Mouse (Mus musculus): ENCODE data around the gene Ttc6.

Gene Ttc6

GRCm38 (mm10) chr12:57545371-57546241, 18.3 kb upstream of the Ttc6 start:
- DNase-seq (ENCODE audit: low spot score), result no peak

DNA sequence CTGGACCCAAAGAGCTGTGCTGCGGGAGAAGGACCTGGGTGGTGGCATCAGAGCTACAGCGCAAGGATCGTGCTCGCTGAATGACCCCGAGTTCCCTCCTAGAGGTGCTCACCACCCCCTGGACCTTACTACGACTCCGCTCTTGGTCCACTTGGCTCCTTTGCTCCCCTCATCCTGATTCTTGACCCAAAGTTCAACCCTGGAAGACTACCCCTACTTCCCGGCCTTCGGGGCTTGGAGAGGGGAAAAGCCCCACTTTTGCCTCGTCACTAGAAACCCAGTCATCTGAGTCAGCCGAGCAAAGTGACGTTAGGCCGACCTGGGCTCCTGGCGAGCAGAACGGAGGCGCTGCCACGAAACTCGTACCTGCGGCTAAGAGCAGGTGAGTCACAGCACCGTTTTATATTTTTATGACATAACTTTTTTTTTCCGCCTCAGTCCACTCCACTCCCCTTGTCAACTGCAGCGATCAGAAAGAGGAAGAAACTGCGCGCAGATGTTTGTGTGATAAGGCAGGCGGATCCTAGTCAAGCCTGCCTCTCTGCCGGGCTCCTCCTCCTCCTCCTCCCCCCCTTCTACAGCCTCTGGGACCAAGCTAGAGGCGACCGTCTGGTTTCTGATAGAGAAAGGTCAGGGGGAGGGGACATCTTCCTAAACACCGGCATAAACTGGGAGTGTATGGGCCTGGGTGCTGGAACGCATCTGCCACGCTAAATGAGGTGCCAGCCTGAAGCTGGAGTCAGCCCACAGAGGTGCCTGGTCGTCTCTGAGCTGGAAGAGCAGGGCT, 17.3 kb upstream of the Ttc6 start, which contains the start of gene Foxa1:
Foxa1 (minus strand) TSS at position 502 of the 787 bp plus-strand sequence.
- DNase-seq (ENCODE audit: low spot score), result no peak

DNA sequence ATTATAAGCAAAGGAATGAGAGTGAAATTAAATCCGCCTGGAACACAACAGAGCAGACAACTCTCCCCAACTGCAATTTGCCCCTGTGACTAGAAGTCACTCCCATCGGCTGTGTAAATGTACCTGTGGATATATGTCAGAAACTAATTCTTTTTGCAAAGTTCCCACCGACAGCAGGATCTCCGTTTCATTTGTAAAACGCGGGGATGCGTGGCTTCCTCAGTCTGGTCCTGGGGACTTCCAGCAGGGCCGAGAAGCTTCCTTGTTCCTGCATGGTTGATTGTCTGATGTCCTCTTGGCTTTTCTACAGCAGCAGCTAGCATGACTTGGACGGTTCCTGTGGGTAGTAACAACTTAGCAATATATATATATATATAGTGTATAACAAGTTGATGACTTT, 16.0 kb upstream of the Ttc6 start:
- DNase-seq (ENCODE audit: low spot score), result no peak

DNA sequence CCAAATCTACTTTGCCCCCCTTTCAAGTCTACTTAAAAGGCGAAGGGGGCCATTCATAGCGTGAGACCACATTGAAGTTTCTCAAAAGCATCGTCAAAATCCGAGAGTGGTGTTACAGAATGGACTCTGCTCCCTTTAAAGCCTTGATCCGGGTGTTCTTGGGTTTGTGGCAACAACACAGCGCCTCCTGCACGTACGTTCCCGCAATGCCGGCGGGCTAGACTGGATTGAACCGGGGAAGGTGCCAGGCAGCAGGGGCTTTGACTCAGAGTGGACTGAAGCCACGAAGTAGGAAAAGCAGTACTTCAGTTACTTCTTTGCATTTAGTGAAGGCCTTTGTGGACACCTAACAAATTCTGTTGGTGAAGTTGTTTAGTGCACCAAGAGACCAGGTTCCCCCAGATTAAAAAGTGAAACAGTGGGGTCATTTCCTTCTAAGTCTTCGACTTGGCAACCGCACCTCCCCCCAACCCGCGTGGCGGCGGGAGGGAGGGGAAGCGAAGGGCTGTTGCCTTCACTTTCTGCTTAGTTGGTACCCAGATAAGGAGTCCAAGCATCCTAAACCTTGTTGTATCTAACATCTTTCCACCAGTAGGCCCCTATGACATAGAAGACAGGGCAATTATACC, 15.4 kb upstream of the Ttc6 start:
- DNase-seq (ENCODE audit: low spot score), result no peak

DNA sequence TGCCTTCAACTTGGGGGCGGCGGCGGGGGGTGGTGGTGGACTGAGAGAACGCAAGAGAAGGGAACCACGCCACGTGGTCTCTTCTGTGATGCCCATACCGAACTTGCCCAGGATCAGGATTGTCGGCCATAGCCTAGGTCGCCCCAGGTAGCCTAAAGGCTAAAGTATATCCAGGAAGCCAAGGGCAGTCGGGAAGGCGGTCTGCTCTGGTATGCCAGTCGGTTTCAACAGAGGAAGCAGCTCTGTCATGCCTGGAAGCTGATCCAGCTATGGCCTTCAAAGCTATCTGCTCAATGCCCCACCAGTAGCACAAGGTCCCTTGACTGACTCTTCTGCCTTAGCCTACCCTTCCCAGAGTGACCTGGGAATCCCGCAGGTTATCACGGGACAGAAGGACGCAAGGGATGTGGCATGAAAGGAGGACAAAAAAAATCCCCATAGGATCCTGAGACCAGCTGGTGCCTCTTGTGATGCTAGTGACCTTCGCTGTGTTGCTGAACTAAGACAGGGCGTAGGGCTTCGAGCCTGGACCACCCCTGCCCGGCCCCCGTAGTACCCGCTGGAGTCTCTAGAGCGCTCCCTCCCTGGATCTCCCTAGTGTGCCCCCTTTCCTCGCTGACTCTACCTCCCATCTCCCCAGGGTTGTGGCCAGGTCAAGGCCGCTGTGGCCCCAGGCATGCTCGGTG, 14.8 kb upstream of the Ttc6 start:
- no peak for DNase-seq (ENCODE audit: low spot score)

DNA sequence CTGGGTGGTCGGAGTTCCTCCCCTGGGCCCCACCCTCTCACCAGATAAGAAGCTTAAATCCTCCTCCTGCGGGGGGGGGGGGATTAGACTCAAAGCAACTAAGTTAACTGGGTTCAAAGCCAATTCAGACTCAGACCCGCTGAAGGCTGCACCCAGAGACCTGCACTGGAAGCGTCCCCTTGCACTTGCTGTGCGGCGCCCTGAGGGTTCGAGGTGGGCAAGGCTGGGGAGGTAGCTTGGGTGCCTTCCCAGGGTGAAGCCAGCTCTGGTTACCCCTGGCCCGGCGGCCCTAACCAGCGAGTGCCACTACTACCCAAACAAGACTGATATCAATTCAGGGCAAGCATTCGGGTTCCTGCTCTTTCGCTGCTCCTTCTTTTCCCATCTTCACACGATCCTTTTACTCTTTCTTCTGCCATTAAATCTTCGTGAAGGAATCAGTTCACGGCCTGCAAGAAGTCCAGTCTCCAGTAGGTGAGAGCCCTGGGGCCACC, 14.2 kb upstream of the Ttc6 start:
- no peak for DNase-seq (ENCODE audit: low spot score)

DNA sequence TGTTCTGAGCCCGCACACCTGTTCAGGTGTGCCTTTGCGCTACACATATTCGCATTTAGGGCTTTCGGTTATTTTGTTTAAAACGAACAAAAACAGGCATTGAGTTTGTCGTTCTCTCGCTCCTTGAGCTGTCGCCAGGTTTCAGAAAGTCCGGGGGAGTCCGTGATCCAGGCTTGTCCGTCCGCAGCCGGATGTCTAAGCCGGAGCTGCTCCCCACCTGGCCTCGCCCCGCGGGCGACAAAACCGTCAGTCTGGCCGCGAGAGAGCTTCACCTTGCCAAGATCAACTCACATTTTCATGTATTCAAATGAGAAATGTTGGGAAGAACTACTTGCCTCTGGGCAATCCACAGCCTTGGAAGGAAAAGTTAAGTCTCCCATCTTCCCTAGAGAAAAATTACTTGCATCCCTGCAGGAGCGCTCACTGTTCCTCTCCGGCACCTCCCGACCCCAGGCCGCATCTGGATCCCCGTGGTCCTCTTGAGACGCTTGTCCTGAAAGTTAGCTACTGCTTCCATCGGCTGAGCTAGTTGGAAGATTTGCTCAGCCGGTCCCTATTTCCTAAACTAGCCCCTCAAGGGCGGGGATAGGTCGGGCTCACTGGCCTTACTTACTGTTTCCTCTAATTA, 13.6 kb upstream of the Ttc6 start:
- DNase-seq (ENCODE audit: low spot score), result no peak

GRCm38 (mm10) chr12:57550881-57551280, 13.0 kb upstream of the Ttc6 start:
- DNase-seq (ENCODE audit: low spot score), result no peak

DNA sequence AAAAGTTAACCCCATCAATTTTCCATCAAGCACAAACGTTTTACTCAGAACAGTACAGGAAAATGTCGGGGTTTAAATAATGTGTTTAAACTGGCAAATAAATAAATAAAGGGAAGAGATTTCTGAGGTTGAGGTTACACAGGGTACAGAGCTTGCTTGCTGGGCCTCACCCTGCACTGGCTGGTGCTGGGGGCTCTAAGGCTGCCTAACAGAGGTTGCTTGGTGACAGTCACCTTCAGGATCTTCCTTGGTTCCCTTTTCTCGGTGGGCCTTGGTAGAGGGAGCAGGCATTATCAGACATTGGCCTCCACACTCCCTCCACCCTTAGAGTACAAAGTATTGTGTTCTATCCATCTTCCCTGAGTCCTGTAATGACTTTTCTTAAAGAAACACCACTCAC, 11.6 kb upstream of the Ttc6 start:
- no peak for DNase-seq (ENCODE audit: low spot score)

GRCm38 (mm10) chr12:57554091-57554490, 9.8 kb upstream of the Ttc6 start:
- no peak for DNase-seq (ENCODE audit: low spot score)

DNA sequence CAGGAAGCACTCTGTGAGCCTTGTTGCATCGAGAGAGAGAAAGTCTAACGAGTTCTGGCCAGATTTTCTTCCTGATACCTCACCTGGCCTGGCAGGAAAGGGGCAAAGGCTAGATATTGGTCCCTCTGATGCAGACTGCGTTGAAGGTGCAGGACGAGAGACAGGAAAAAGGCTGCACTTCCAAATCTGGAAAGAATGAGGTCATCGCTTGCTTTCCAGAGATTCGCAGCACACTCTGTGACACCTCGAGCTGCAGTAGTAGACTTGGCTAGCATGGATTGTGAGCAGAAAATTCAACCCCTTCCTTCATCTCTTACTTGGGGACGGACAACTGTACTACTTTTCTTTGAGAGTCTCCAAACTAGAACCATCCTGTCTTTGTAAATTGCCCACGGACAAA, 7.9 kb downstream of the Ttc6 start:
- no peak for DNase-seq (ENCODE audit: low spot score)

GRCm38 (mm10) chr12:57572415-57572814, 8.5 kb downstream of the Ttc6 start:
- no peak for DNase-seq (ENCODE audit: low spot score)

DNA sequence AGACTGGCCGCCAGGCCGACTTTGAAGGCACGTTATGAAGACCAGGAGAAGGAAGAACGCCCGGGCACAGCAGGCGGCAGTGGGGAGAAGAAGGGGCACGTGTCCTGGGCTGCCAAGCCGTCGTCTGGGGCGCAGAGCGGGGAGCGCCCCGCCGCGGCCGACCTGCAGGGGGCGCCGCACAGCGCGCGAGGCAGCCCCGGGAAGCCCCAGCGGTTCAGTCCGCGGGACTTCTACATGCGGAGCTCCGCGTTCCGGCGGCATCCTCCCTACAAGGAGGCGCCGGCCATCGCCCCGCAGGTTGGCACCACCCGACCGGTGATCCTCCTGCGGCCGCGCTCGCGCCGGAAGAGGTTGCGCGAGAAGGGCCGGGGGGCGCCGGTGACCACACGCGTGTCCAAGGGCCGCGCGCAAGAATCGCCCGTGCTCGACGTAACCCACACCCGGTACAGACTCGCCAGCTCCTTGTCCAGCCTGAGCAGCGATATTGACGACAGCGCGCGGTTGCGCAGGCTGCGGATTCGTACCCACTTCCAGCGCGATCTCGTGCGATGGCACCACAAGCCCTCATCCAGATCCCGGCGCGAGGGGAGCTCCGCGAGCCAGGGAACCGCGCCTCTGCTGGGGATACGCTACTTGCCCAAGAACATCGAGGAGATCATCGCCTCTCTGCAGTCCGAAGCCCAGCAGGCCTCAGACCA, 12.2 kb downstream of the Ttc6 start:
- no peak for DNase-seq (ENCODE audit: low spot score)

GRCm38 (mm10) chr12:57607624-57608023, 43.7 kb downstream of the Ttc6 start:
- DNase-seq (ENCODE audit: low spot score), result no peak

- DNase-seq (ENCODE audit: low spot score), result no peak
Observed at GRCm38 (mm10) chr12:57615137-57615536, 51.2 kb downstream of the Ttc6 start.

DNA sequence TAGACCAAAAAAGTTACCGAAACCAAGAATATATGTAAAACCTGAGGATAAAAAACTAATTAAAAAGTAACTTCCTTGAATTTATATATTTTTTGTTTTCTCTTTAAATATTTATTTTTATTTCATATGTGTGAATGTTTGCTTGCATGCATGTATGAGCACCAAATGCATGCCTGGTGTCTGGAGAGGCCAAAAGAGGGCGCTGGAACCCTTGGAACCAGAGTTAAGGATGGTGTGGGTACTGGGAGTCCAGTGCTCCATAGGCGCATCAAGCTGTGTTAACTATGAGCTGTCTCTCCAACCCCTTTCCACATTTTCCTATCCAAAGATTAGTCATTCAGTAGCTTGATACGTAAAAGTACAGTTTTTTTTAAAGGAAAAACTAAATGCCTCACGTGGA, 58.1 kb downstream of the Ttc6 start:
- no peak for DNase-seq (ENCODE audit: low spot score)

- no peak for DNase-seq (ENCODE audit: low spot score)
Observed at GRCm38 (mm10) chr12:57623264-57623663, 59.4 kb downstream of the Ttc6 start.

DNA sequence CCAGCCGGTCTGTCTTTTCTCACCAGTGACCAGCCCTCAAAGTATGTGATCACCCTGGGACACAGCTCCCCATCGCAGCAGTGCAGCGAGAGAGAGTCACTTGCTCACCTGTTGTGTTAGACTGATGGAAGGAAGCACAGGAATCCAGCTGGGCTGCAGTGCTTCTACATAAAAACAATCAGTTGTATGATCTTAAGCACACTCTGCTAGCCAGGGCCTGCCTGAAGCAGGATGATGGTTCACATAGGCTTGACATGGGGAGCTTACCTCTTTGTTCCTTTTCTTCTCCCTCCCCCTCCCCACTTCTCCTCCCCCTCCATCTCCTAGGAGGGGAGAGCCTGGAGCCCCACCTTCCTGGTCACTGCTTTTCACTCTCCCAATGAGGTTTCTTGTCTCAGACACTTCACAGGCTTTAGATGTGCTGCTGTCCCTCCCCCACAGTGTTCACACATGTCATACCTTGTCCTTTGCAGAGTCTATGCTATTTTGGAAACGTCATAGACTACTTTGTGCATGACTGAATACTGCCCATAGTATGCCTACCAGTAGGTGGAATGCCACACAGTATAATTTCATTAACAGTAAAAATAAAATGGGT, 60.2 kb downstream of the Ttc6 start:
- no peak for DNase-seq (ENCODE audit: low spot score)

- DNase-seq (ENCODE audit: low spot score), result no peak
Observed at GRCm38 (mm10) chr12:57650011-57650410, 86.1 kb downstream of the Ttc6 start.

GRCm38 (mm10) chr12:57650677-57651076, 86.8 kb downstream of the Ttc6 start:
- no peak for DNase-seq (ENCODE audit: low spot score)

Data from adipocyte (in vitro differentiated cells).